Mouse (Mus musculus): ENCODE results near the gene Stk32c. TPM values are rescaled to one million over a fixed set of nuclear protein-coding genes. Genes with fewer than 3 reads are reported as not detected.
A peak's percentile ranks its signal among the peaks of the same experiment; 100 is the strongest.

The Stk32c gene
- polyA plus RNA-seq, 2 experiments from 2014 or later, result 0.43 TPM; not detected in 1

DNA sequence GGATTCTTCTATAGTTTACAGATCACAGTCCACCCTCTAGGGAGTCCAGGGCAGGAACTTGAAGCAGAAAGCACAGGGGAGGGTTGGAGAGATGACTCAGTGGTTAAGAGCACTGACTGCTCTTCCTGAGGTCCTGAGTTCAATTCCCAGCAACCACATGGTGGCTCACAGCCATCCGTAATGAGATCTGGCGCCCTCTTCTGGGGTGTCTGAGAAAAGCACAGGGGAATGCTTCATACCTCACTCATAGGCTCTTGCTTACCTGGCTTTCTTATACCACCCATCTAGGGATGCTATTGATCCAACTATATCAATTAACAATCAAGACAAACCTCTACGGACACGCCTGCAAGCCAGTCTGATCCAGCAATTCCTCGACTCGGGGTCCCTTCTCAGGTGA lies 21.5 kb downstream of the Stk32c start:
- ATAC-seq, result no peak

DNA sequence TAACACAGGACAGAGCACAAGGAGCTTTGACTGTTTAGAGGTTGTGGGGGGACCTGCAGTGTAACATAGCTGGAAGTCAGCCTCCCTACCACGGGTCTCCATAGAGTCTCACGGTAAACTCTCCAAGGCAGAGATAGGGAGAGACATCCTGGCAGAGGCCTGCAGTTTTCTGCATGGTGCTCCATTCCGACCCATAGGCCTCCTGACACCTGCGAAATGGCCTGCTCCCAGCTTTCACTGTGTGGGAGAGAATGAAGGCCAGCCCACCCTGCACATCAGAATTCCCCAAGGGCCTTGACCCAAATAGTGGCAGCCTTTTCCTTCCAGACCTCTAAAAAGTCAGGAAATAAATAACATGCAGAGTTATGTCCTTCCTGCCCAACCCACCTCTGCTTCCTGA lies 22.5 kb downstream of the Stk32c start:
- ATAC-seq, result no peak

DNA sequence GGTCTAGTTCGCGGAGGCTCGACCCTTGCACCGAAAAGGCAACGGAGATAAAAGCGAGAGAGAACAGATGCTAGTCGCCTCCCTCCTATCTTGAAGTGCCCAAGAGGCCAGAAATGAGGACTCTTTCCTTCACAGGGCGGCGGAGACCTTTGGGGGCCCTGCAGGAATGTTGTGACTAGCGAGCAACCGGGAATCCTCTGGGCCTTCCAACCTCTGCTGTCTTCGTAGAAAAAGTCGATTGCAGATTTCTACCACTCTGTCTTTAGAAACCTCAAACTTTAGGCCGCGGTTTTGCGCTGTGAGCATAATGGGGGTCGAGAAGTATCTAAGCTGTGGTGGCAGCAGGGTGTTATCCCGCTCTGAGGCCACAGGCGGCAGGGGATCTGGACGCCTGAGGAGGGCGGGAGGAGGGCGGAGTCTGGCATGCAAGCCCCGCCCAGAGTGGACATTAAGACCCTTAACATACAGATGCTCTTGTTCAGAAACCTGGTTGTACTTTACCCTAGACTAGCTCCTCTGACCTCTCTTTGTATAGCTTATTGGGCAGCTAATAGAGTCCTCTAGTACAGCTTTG lies 24.4 kb downstream of the Stk32c start:
- no peak for ATAC-seq

DNA sequence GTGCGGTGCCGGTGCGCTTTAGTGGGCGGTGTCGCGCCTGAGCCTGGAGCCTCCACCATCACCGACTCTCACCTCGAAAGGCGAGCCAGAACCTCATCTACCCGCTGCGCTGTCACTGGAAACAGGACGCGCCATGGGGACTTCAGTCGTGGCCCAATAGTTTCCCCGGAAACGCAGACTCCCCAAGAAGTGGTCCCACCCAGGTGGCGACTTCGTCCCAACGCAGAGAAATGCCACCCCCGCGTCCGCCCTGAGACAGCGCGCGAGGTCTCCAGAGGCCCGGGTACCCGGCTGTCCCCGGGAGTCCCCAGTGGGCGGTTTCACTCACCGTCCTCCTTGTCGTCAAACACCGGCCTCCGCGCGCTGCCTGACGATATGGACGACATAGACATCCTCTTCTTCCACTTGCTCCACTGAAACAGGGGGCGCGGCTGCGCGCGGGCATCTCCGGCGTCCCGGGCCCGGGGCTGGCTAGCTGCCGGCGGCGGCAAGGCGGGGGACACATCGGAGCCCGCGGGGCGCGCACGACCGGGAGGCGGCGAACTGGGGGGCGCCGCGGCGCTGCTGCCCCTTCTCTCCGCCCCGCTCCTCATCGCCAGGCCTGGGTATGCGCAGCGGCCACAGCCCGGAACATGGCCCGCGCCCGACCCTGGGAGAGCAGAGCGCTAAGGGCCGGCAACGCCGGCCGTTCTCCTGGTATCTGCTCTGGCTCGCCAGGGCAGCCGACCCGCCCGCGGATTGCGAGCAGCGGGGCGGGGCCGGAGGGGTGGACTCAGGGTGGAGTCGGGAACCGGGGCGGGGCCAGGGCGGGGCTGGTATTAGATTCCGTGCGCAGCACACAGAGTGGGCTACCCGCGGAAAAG lies 25.1 kb downstream of the Stk32c start:
- ATAC-seq, result peak; percentile 84

DNA sequence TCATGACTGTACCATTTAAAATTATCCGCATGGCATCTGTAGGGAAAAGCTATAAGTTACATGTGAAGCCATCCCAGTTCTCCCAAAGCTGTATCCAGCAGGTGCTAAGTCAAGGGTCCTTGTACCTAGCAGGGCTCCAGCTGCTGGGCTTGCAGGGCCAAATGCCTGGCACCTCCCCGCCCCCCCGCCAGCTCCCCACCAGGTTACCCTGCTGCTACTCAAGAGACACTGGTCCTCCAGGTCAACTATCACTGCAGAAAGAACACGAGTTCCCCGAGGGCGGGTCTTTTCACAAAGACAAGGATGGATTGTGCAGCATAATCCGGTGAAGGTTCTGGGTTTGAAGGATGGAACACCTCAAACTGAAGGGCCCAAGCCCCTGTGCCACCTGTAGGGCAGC lies 25.8 kb downstream of the Stk32c start:
- ATAC-seq, result no peak

DNA sequence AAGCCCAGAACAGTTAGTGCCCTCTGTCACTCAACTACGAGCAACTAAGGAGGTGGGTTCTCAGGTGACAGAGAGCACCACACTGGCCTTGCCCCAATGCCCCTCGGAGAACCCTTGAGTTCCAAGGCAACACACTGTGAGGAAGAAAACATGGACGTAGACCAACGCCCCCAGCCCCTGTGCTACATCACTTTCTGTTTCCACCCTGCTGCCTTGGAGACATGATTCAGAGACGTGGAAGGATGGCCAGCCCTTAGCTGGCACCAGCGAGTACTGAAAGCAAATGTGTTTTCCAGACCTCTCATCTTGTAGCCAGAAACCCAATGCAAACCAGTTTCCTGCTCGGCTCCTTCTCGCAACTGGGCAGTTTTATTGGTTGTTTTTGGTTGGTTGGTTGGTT lies 26.7 kb downstream of the Stk32c start:
- ATAC-seq, result no peak

DNA sequence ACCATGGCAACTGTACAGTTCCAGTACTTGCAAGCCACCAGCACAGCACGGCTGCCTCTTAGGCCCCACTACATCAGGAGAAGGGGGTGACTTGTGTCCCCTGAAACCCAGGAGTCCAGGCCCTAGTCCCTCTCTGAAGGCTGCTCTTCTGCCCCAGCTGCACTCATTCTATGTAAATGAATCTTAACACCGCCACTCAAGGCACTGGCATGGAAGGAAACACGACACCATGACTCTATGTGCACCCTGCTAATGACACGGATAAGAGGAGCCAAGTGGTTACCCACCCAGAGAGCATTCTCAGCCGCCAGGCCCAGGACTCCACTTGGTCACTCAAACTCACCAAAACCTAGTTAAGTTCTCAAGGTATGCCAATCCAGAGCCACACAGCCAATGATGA lies 27.1 kb downstream of the Stk32c start:
- no peak for ATAC-seq

DNA sequence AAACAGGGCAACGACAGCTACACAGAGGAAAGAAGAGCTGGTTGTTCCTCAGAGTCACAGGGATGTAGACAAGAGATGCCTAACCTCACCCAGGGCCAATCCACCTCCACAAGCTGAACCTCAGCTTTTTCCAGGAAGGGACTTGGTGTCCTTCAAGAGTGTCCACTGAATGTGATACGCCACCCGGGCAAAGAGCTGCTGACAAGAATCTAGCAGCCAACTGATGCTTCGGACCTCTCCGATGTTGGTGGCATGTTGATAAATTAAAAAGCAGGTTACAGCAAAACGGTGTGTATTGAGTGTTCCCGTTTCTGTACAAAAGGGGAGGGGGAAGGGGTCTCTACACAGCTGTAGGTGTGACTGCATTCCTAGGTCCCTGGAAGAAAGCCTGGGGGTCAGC lies 28.3 kb downstream of the Stk32c start:
- no peak for ATAC-seq

DNA sequence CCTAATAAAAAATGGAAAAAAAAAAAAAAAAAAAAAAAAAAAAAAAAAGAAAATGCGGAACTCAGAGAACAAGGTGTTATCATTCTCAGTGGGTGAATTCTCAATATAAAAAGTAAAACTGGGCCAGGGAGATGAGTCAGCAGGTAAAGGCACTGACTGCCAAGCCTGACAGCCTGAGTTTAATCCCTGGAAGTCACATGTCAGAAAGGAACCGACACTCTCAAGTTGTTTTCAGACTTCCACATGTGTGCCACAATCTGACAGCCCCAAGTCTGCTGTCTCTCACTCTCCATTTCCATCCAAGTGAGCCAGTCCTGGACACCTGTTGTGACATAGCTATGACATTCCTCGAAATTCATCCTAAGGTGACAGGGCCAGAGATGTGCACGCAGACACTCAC lies 28.7 kb downstream of the Stk32c start:
- ATAC-seq, result no peak

DNA sequence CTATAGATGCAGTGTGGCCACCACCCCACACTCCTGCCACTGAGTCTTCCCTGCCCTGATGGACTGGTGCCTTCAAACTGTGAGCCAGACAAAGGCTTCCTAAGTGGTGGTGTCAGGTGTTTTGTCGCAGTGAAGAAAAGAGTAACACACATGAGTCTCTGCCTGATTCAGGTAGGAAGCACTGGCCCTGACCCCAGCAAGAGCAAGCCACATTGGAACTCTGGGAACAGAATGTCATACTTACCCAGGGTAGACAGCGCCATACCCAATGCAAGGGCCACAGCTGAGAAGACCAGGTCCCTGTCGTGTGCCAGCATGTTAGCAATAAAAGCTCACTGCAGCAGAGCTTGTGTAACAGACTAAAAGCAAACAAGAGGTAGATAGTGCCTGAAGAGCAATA lies 33.0 kb downstream of the Stk32c start:
- ATAC-seq, result no peak

DNA sequence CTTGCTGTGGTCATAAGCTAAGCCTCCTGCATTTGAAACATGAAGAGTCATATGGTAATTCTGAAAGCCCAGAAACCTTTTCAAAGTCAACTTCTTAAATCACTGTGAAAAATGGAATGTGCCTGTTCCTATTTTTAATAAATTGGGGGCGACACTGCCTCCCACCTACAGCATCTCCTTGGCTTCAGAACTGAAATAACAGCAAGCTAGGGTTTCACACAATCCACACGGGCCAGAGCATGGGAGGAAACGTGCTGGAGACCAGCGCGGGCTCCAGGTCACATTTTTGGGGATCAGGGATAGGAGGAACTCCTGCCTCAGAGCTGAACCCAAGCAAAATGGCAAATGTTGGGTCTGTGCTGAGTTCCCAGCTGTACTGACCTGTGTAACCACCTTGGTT lies 33.8 kb downstream of the Stk32c start:
- no peak for ATAC-seq

DNA sequence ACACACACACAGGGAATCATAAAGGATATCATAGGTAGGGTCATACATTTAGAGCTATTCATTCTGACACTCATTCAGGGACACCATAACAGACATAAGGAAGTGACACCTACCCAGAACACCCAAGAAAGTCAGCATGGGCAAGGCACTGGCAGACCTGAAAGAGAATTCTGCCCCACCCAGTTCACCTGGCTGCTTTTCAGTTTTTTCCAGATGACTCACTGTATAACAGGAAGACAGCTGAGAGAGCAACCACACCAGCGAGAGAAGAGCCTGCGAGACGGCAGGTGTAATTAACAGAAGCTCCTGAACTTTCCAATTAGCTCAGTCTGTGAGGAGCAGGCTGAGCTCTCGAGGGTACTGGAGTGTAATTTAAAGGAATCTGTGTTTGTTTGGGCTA lies 44.0 kb downstream of the Stk32c start:
- no peak for ATAC-seq

DNA sequence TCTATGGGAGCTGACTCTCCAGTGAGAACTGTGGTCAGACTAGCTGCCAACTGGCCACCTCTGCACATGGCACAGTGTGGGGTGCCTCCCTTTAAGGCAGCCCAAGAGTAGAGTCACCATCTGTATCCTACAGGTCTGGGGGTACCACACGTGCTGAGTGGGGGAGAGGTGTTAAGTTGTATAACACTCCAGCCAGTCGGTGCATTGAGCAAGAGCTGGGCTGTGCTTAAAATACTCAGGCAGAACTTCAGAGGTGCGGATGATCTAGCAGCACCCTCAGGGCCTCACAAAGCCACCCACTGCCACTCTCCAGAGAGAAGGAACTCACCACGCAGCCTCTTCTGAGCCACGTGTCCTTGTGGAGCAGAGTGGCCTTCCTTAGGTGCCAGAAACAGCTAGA lies 48.7 kb downstream of the Stk32c start:
- no peak for ATAC-seq

DNA sequence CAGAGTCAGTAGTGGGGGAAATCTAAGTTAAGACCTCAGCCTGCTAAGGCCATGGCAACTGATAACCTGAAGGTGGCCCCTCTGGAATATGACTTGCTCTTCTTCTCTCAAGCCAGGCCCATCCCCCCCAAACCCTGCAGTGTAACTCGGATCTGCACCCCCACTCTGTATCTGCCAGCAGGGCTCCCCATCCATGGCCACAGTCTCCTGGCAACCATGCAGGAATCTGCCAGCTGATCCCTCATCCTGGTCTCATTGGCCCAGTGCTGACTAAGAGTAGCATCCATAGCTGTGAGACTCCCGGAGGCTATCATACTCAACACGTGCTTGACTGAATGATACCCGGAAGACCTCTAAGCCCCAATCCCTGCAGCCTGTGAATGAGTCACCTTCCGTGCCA lies 54.2 kb downstream of the Stk32c start:
- no peak for ATAC-seq

DNA sequence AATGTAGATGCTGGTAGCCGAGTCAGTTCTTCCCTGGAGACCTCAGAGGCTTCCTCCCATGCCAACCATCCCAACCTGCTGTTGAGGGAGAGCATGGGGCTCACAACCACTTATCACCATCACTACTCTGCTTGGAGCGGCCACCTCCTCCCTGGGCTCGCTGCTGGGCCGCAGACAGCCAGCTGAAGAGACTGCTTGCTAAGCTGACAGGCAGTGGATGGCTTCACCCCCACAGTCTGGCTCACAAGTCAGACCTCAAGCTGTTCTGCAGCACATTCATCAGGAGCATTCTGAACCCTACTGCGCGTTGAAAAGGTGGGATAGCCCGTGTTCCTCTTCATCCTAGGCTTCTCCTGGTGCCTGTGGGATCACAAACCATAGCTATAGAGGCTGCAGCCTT lies 54.6 kb downstream of the Stk32c start:
- ATAC-seq, result no peak

DNA sequence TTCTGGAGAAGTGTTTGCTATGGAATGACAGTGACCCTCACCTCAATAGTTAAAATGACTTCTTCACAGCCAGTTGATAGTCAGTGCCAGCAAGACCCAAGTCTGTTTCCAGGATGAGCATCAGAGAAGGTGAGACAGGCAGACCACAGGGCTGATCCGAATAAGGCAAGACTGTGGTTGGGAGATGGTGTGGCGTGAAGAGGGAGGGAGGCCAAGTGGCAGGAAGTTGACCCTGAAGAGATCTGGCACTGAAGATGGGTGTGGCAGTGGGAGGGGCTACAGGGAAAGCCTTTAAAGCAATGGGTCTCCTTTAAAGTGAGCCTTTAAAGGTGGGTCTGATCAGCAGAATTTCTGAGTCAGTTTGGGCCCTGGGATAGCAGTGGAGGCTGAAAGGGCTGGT lies 55.6 kb downstream of the Stk32c start:
- ATAC-seq, result peak; percentile 48

DNA sequence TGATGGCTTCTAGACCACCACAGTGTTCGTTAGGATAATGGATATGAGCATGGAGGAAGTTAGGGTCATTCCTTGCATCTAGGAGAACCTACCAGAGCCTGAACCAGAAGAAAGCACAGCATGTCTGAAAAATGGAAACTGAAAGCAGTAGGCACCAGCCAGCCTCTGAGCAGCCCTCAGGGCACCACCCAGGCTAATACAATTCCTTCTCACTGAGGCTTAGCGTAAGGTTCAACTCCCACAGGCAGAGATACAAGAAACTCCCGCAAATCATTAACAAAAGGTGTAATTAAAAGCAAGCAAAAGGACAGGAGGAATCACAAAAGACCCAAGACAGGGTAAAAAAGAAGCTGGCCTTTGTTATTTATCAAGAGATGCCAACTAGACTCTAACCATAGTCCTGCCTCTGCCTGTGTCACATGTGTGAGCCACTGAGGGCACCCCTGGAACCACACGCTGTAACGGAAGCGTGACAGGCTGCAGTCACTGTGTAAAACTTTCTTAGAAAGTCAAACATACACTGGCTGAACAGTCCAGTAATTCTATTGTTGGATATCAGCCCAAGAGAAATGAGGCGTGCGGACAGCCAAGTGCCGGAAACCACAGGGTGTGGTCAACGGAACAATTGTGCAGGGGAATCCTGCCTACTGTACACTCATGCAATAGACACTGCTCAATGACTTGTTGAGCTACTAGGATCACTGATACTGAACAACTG lies 56.6 kb downstream of the Stk32c start:
- peak; percentile 27 for ATAC-seq

DNA sequence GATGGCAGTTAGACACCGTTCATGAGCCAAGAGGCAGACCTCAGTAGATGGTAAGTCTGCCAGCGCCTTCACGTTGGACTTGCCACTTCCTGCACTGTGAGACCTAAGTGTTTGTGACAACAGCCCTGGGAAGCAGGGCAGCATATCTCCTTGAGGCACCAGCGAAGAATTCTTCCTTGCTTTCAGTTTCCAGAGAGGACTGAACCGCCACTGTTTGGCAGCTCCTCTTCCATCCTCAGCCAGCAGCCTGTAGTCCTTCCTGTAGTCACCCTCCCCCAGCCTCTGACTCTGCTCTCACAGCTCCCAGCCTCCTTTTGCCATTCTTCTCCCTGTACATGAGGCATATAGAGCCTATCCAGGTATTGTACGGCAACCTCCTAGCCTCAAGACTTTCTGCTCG lies 60.2 kb downstream of the Stk32c start:
- peak; percentile 10 for ATAC-seq

DNA sequence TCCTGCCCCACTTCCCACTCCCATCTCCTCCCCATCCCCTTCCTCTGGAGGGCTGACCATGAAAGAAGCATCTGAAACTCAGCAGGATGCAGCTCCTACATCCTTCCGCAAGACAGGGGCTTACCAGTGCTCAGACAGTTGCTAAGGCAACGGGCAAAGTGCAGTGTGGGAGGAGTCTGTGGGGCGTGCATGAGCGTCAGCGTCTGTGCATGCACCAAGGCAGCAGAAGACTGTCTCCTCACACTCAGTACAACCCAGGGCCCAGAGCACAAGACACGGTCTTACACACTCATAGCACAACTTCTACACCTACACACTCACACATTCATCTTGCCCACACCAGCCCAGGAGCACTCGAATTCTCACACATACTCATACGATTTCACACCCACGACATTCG lies 62.0 kb downstream of the Stk32c start:
- peak; percentile 92 for ATAC-seq

DNA sequence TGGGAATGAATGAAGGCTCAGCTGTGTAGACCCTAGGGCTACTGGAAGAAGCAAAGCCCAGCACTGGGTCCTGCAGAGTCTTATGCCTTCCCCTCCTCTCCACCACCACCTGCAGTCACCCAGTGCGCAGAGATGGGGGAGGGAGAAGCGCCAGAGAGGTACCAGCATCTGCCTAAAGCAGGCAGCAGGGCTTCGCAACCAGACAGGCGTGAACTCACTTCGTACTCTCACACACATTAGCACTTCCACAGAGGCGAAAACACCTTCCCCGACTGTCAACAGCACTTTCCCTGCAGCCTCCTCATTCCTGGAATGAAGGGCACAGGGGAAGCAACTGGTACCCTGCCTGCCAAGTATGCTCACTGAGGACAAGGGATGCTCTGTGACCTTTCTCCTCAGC lies 63.7 kb downstream of the Stk32c start:
- no peak for ATAC-seq

DNA sequence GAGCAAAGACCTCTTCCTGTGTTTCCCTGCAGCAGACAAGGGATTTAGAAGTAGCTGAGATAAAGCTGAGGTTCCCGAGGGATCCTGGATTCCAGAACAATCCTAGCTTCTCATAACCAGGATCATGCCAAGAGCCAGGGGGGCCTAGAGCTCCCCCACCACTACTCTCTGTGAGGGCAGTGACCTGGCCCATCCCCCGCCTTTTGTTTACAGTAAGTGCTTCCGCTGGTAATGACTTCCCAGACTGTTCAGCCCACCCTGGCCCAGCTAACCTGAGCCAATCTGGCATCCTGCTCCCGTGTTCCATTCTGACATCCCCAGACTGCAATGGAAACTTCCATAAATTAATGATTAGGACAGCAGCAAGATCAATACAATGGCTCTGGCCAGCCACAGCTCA lies 65.7 kb downstream of the Stk32c start:
- ATAC-seq, result no peak

DNA sequence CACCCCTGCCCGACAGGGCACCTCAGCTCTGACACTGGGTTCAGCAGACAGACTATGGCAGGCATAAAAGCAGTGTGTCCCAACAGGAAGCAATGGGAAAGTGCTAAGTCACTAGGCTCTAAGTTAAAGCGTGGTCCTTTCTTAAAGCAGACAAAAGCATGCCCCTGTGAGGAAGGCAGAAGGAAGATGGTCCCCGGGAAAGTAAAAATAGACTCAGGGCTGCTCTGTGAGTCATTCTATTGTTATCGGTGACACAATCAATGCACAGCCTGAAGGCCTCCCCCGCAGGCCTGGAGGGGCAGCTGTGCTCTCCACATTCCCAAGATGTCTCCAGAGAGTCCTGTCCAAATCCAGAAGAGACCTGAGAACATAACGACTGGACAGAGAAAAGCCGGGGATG lies 67.2 kb downstream of the Stk32c start:
- no peak for ATAC-seq

DNA sequence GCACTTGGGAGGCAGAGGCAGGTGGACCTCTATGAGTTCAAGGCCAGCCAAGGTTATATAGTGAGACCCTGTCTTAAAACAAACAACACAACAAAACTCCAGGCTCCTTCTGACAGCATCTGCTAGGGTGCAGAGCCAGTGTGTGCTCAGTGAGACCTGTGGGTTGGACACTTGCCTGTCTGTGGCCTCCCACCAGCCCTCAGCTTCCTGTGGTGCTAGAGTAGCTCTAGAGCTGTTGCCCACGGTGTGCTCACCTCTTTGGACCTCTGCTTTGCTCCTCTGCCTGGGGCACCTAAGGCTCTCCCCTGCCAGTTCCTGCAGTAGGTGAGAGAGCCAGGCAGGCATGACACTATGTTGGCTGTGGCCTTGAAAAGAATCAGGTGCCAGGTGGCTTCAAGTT lies 69.3 kb downstream of the Stk32c start:
- ATAC-seq, result no peak

DNA sequence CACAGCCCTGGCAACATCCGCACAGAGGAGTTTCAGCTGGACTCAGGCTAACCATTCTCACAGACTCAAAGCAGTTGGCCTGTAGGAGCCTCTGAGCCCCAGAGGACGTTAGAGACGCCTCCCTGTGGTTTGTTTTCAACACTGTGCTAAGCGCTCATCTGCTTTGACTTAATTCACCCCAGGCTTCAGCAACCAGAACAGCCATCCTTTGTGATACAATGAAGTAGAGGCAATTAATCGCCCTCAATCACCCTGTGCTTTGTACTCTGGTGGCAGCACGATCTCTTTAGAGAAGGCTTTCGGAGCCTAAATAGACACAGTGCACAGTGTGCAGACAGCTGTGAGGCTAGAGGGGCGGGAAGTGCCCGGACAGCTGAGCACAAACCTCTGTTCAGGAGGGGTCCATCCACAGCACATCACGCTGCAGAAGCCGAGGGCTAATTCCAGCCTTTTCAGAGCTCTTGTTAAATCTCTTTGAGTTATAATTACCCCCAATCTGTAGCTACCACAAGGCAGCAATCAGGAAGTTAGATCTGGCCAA lies 73.1 kb downstream of the Stk32c start:
- no peak for ATAC-seq

All from CD4-positive, CD25-positive, alpha-beta regulatory T cell, adult 4 months (primary cell).